Mouse (Mus musculus) megakaryocyte, embryonic 14.5 days (primary cell): Measurements from ENCODE around the gene Ice2.

Source experiments
- FLI1 ChIP-seq: IDR thresholded peaks from 2 replicates; pipeline ENCODE4 v1.6.1; 2012; ENCODE audit warnings: low read length, inconsistent platforms, mixed read lengths
- GATA1 ChIP-seq: IDR thresholded peaks from 3 replicates; pipeline ENCODE4 v1.6.1; 2012; ENCODE audit warnings: mixed read lengths, low read length, inconsistent platforms, borderline replicate concordance

- TF ChIP-seq GATA1 (no peak), FLI1 (no peak)
These were observed 79.6 kb downstream of the Ice2 start for GRCm38 (mm10) chr9:69477195-69477823.
